Mouse (Mus musculus) heart, embryonic 16.5 days (tissue): Measurements from ENCODE around the gene Gm10553. TPM values are rescaled to one million over a fixed set of nuclear protein-coding genes. Genes with fewer than 3 reads are reported as not detected.
"Not testable (repeated sequence)": the region's sequence is repeated elsewhere in the genome, so short reads cannot be mapped to it uniquely, and the experiment has no call there.

Experiments
- ATAC-seq: fragments of 200-750 bp; cut with Nextera tagmentation; replicated peaks from 2 replicates; pipeline ENCODE4 v1.8.0; 2017; ENCODE audit warnings: moderate number of reproducible peaks; ENCODE audit not compliant: insufficient read depth, low FRiP score; ENCODE audit errors: extremely low read depth
- H3K27ac ChIP-seq: fragments of 300-500 bp; sonication (generic); 2 replicates; pipeline ENCODE4 v1.5.1; 2014; ENCODE audit warnings: mild to moderate bottlenecking, low read length, control low read depth, moderate library complexity
- H3K27me3 ChIP-seq: fragments of 300-500 bp; sonication (generic); 2 replicates; pipeline ENCODE4 v1.6.1; 2014; ENCODE audit warnings: low read length, mixed read lengths; ENCODE audit not compliant: control insufficient read depth, insufficient read depth
- H3K36me3 ChIP-seq: fragments of 300-500 bp; sonication (generic); 2 replicates; pipeline ENCODE4 v1.6.1; 2014; ENCODE audit not compliant: control insufficient read depth, insufficient read depth
- H3K4me1 ChIP-seq: fragments of 300-500 bp; sonication (generic); 2 replicates; pipeline ENCODE4 v1.6.1; 2014; ENCODE audit warnings: low read length, mixed read lengths; ENCODE audit not compliant: control insufficient read depth, insufficient read depth
- H3K4me2 ChIP-seq: fragments of 300-500 bp; sonication (generic); 2 replicates; pipeline ENCODE4 v1.6.1; 2014; ENCODE audit warnings: low read depth, mild to moderate bottlenecking, control low read depth, low read length
- H3K4me3 ChIP-seq: fragments of 300-500 bp; sonication (generic); 2 replicates; pipeline ENCODE4 v1.5.1; 2014; ENCODE audit warnings: mild to moderate bottlenecking, control low read depth, low read length
- H3K9ac ChIP-seq: fragments of 300-500 bp; sonication (generic); 2 replicates; pipeline ENCODE4 v1.6.1; 2014; ENCODE audit warnings: low read length, control low read depth
- H3K9me3 ChIP-seq: fragments of 300-500 bp; sonication (generic); replicated peaks from 2 replicates; pipeline ENCODE4 v1.6.1; 2016; ENCODE audit warnings: low read length; ENCODE audit not compliant: control insufficient read depth
- WGBS: fragments of 180-500 bp; shearing (Covaris S2); extraction: QIAGEN DNeasy Blood & Tissue Kit; methylation state at CpG from one replicate; pipeline ENCODE4 v1.1.7; 2014; 5-methylcytosine and 5-hydroxymethylcytosine counted together
- polyA plus RNA-seq: library from polyadenylated mRNA; unstranded; fragments of >200 nt; fragmentation: Nextera tagmentation; extraction: Ambion mirVana; gene quantifications from 2 replicates; pipeline ENCODE4 v1.2.1, GENCODE M21; 2015

The Gm10553 gene
- not detected in 2 replicates for polyA plus RNA-seq

GRCm38 (mm10) chr1:85099864-85100263 is at the start of gene Gm10553:
TSS of gene Gm10553 (plus strand) at chr1:85100164.
- not testable (repeated sequence) for H3K4me2 ChIP-seq, H3K9ac ChIP-seq, H3K27me3 ChIP-seq, ATAC-seq, H3K9me3 ChIP-seq, H3K4me3 ChIP-seq, H3K4me1 ChIP-seq, H3K36me3 ChIP-seq, H3K27ac ChIP-seq
- WGBS, result 48% methylated on average over 1 of the region's 1 CpGs

- 52% methylated on average over 3 of the region's 3 CpGs for WGBS
- not testable (repeated sequence) for H3K4me1 ChIP-seq, H3K27me3 ChIP-seq, H3K9me3 ChIP-seq, H3K27ac ChIP-seq, H3K4me2 ChIP-seq, H3K36me3 ChIP-seq, ATAC-seq, H3K9ac ChIP-seq, H3K4me3 ChIP-seq
Measured at GRCm38 (mm10) chr1:85071690-85072089, 28.3 kb upstream of the Gm10553 start.

DNA sequence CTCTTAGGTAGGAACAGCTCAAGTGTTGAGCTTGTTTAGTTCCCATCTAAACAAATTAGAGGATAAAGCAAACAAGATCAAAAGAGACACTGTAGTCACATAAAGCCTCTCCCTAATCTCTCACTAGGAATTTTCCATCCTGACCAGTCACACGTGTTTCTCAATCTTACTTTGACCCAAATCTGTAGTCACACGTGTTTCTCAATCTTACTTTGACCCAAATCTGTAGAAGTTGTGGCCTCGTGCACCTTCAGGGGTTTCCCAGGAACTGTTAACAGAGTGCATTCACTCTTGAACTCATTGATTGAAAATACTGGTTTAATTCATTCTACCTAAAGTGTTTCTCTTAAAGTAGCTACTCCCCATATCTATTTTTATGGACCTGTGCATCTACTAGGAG is 26.9 kb upstream of the Gm10553 start:
- not testable (repeated sequence) for H3K27me3 ChIP-seq, H3K4me1 ChIP-seq, H3K4me2 ChIP-seq, H3K27ac ChIP-seq, H3K9ac ChIP-seq, ATAC-seq, H3K4me3 ChIP-seq, H3K36me3 ChIP-seq, H3K9me3 ChIP-seq
- WGBS, result 45% methylated on average over 3 of the region's 3 CpGs

GRCm38 (mm10) chr1:85084803-85085202 is 15.2 kb upstream of the Gm10553 start:
- ATAC-seq, result not testable (repeated sequence)
- 43% methylated on average over 3 of the region's 3 CpGs for WGBS

DNA sequence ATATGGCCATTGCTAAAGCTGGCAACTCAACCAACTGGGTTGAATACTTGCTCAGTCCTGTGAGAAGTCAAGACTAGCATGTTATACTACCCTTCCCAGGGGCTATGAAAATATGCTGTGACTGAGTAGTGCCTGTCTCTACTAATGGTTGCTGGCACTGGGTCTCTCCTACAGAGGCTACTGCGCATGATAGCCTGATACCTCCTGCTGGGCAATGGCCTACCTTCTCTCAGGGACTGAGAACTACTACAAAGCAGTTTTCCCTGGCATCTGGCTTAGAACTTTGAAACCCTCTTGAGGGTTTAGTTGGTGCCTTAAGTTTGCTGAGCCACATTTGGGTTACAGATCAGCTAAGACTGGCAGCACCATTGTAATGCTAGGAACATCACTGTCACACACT is 13.8 kb upstream of the Gm10553 start:
- not testable (repeated sequence) for H3K4me1 ChIP-seq, H3K4me3 ChIP-seq, H3K27me3 ChIP-seq, H3K9me3 ChIP-seq, H3K4me2 ChIP-seq, H3K9ac ChIP-seq, H3K27ac ChIP-seq, ATAC-seq, H3K36me3 ChIP-seq
- 33% methylated on average over 1 of the region's 1 CpGs for WGBS

More at GRCm38 (mm10) chr1:85084803-85085202, 15.2 kb upstream of the Gm10553 start:
- not testable (repeated sequence) for H3K4me1 ChIP-seq, H3K9ac ChIP-seq, H3K36me3 ChIP-seq, H3K27ac ChIP-seq, H3K27me3 ChIP-seq, H3K4me3 ChIP-seq, H3K9me3 ChIP-seq, H3K4me2 ChIP-seq

GRCm38 (mm10) chr1:85092169-85092568 is 7.8 kb upstream of the Gm10553 start:
- not testable (repeated sequence) for H3K4me2 ChIP-seq, H3K4me3 ChIP-seq, H3K9ac ChIP-seq, ATAC-seq, H3K9me3 ChIP-seq, H3K36me3 ChIP-seq, H3K4me1 ChIP-seq, H3K27me3 ChIP-seq, H3K27ac ChIP-seq
- 37% methylated on average over 1 of the region's 3 CpGs for WGBS

- not testable (repeated sequence) for H3K27me3 ChIP-seq
Measured at GRCm38 (mm10) chr1:85093011-85093572, 6.9 kb upstream of the Gm10553 start.

DNA sequence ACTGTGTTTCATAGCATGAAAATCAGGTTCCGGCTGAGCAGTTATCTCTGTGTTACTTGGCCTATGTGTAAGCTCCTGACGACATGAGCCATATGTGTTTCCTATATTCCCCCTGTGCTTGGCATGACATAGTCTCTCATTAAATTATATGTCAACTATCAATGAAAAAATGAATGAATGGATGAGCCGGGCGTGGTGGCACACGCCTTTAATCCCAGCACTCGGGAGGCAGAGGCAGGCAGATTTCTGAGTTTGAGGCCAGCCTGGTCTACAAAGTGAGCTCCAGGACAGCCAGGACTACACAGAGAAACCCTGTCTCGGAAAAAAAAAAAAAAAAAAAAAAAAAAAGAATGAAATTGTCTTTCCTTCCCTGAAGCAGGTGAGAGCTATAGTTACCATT is 883 bp upstream of the Gm10553 start:
- H3K27ac ChIP-seq, ATAC-seq, H3K4me2 ChIP-seq, H3K9ac ChIP-seq, H3K36me3 ChIP-seq, H3K9me3 ChIP-seq, H3K4me3 ChIP-seq, H3K4me1 ChIP-seq, H3K27me3 ChIP-seq: not testable (repeated sequence)
- 76% methylated on average over 5 of the region's 7 CpGs for WGBS

More at GRCm38 (mm10) chr1:85093011-85093572, 6.9 kb upstream of the Gm10553 start:
- not testable (repeated sequence) for H3K4me3 ChIP-seq, H3K9ac ChIP-seq, H3K4me1 ChIP-seq, H3K4me2 ChIP-seq, H3K9me3 ChIP-seq, ATAC-seq, H3K36me3 ChIP-seq, H3K27ac ChIP-seq
- WGBS, result 70% methylated on average over 6 of the region's 7 CpGs

DNA sequence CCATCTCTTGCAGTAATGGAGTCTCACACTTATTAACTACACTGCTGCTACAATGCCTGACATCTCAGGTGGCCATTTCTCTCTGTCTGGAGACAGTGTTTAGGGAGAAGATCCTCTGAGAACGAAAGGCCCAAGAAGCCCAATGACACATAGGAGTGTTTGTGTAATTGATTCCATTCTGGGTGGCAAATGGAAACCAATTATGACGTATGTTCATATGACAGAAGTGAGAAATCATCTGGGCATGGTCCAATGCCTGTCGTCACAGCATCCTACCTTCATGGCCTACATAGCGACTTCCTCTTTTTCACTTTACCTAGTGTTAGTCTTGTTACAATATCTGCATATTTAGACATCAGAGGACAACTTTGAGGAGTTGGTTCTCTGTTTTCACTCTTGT is 1.8 kb downstream of the Gm10553 start:
- H3K27me3 ChIP-seq, H3K4me3 ChIP-seq, ATAC-seq, H3K27ac ChIP-seq, H3K4me1 ChIP-seq, H3K9ac ChIP-seq, H3K9me3 ChIP-seq, H3K4me2 ChIP-seq, H3K36me3 ChIP-seq: not testable (repeated sequence)
- 75% methylated on average over 4 of the region's 4 CpGs for WGBS
